Mouse (Mus musculus) CH12.LX (cell line): ENCODE results near the gene Sh3rf3. TPM values are rescaled to one million over a fixed set of nuclear protein-coding genes. Genes with fewer than 3 reads are reported as not detected.

Experiments
- DNase-seq: peaks from one replicate; pipeline ENCODE4 v3.0.0-alpha.2; 2013; ENCODE audit errors: extremely low read depth
- H3K27ac ChIP-seq: 2 replicates; pipeline ENCODE4 v1.5.1; 2012; ENCODE audit warnings: low read depth, mild to moderate bottlenecking, control low read depth, moderate library complexity; ENCODE audit not compliant: insufficient read depth
- H3K27me3 ChIP-seq: replicated peaks from 2 replicates; pipeline ENCODE3; 2012; ENCODE audit warnings: inconsistent platforms
- H3K36me3 ChIP-seq, 2 experiments: replicated peaks in 1 of 2; 2 replicates each; pipeline versions ENCODE3 to v1.6.1; 2012; ENCODE audit warnings: inconsistent platforms in 1 of 2, low read length in 1 of 2, mild to moderate bottlenecking in 1 of 2, mixed read lengths in 1 of 2, moderate library complexity in 1 of 2; ENCODE audit not compliant: control insufficient read depth in 1 of 2, insufficient read depth in 1 of 2
- H3K4me1 ChIP-seq, 2 experiments: 2 replicates each; pipeline ENCODE4 v1.6.1; 2012; ENCODE audit warnings: inconsistent platforms in 1 of 2, moderate library complexity in 1 of 2; ENCODE audit not compliant: insufficient read depth in 2 of 2, control insufficient read depth in 1 of 2
- H3K4me2 ChIP-seq: 2 replicates; pipeline ENCODE4 v1.6.1; 2012; ENCODE audit warnings: low read depth, mild to moderate bottlenecking, control low read depth; ENCODE audit not compliant: poor library complexity, insufficient read depth, severe bottlenecking
- H3K4me3 ChIP-seq, 3 experiments: fragments of 150-350 bp in 1 of 3; sonication (generic) in 1 of 3; replicated peaks in 1 of 3; 2 replicates each; pipeline versions ENCODE3 to v1.5.1; 2011 to 2012; ENCODE audit warnings: low read depth in 2 of 3, low read length in 2 of 3, mild to moderate bottlenecking in 2 of 3, moderate library complexity in 2 of 3, control low read depth in 1 of 3, improper control_type of control experiment in 1 of 3, inconsistent platforms in 1 of 3, mixed read lengths in 1 of 3; ENCODE audit not compliant: poor library complexity in 1 of 3
- H3K79me2 ChIP-seq: replicated peaks from 2 replicates; pipeline ENCODE4 v1.6.1; 2012; ENCODE audit warnings: mild to moderate bottlenecking, moderate library complexity; ENCODE audit not compliant: control insufficient read depth, poor library complexity, insufficient read depth, severe bottlenecking; ENCODE audit errors: extremely low read depth
- H3K9ac ChIP-seq: 2 replicates; pipeline ENCODE4 v1.6.1; 2012; ENCODE audit warnings: low read depth, mild to moderate bottlenecking, control low read depth, moderate library complexity; ENCODE audit not compliant: insufficient read depth
- H3K9me3 ChIP-seq: replicated peaks from 2 replicates; pipeline ENCODE3; 2012; ENCODE audit warnings: low read length, inconsistent platforms, mixed read lengths
- CHD1 ChIP-seq: IDR thresholded peaks from 2 replicates; pipeline ENCODE4 v1.6.1; 2012; ENCODE audit warnings: low read depth, low read length, improper control_type of control experiment, inconsistent platforms
- CTCF ChIP-seq, 2 experiments: IDR thresholded peaks in 1 of 2; conservative IDR thresholded peaks in 1 of 2; 2 replicates each; pipeline ENCODE4 v1.5.1; 2011 to 2012; ENCODE audit warnings: low read depth in 2 of 2, low read length in 2 of 2, improper control_type of control experiment in 1 of 2, inconsistent platforms in 1 of 2, mild to moderate bottlenecking in 1 of 2, moderate library complexity in 1 of 2
- IRF4 ChIP-seq: IDR thresholded peaks from 2 replicates; pipeline ENCODE4 v1.6.1; 2014; ENCODE audit warnings: low read depth, mild to moderate bottlenecking, inconsistent platforms, low read length, improper control_type of control experiment
- JUND ChIP-seq: conservative IDR thresholded peaks from 2 replicates; pipeline ENCODE4 v1.6.1; 2011; ENCODE audit warnings: low read depth, low read length, improper control_type of control experiment
- MAFK ChIP-seq: IDR thresholded peaks from 2 replicates; pipeline ENCODE4 v1.6.1; 2011; ENCODE audit warnings: low read length, improper control_type of control experiment; ENCODE audit not compliant: insufficient replicate concordance
- MAX ChIP-seq: IDR thresholded peaks from 2 replicates; pipeline ENCODE4 v1.6.1; 2011; ENCODE audit warnings: low read length, improper control_type of control experiment
- MAZ ChIP-seq: IDR thresholded peaks from 2 replicates; pipeline ENCODE4 v1.6.1; 2012; ENCODE audit warnings: low read depth, mild to moderate bottlenecking, inconsistent platforms, low read length, improper control_type of control experiment, moderate library complexity
- NRF1 ChIP-seq: IDR thresholded peaks from 2 replicates; pipeline ENCODE4 v1.6.1; 2014; ENCODE audit warnings: low read depth, mild to moderate bottlenecking, inconsistent platforms, low read length, improper control_type of control experiment, moderate library complexity
- PAX5 ChIP-seq: IDR thresholded peaks from 2 replicates; pipeline ENCODE4 v1.6.1; 2012; ENCODE audit warnings: low read length, inconsistent platforms, mixed read lengths
- RAD21 ChIP-seq: IDR thresholded peaks from 2 replicates; pipeline ENCODE4 v1.6.1; 2011; ENCODE audit warnings: low read depth, mild to moderate bottlenecking, low read length, improper control_type of control experiment, moderate library complexity
- SIN3A ChIP-seq: IDR thresholded peaks from 2 replicates; pipeline ENCODE4 v1.6.1; 2012; ENCODE audit warnings: low read length, improper control_type of control experiment, inconsistent platforms
- SMC3 ChIP-seq: IDR thresholded peaks from 2 replicates; pipeline ENCODE4 v1.6.1; 2011; ENCODE audit warnings: low read depth, low read length, improper control_type of control experiment
- TCF12 ChIP-seq: IDR thresholded peaks from 2 replicates; pipeline ENCODE4 v1.6.1; 2014; ENCODE audit warnings: low read depth, mild to moderate bottlenecking, inconsistent platforms, low read length, improper control_type of control experiment
- UBTF ChIP-seq: IDR thresholded peaks from 2 replicates; pipeline ENCODE4 v1.6.1; 2012; ENCODE audit warnings: low read depth, mild to moderate bottlenecking, inconsistent platforms, low read length, improper control_type of control experiment, moderate library complexity
- USF1 ChIP-seq: IDR thresholded peaks from 2 replicates; pipeline ENCODE4 v1.6.1; 2014; ENCODE audit warnings: low read depth, mild to moderate bottlenecking, inconsistent platforms, low read length, improper control_type of control experiment
- USF2 ChIP-seq: conservative IDR thresholded peaks from 2 replicates; pipeline ENCODE4 v1.6.1; 2011; ENCODE audit warnings: low read depth, low read length, improper control_type of control experiment
- ZC3H11A ChIP-seq: IDR thresholded peaks from 2 replicates; pipeline ENCODE4 v1.6.1; 2012; ENCODE audit warnings: low read depth, mild to moderate bottlenecking, inconsistent platforms, low read length, improper control_type of control experiment
- ZNF384 ChIP-seq: IDR thresholded peaks from 2 replicates; pipeline ENCODE4 v1.6.1; 2012; ENCODE audit warnings: low read depth, low read length, improper control_type of control experiment, inconsistent platforms
- dilution Hi-C: fragments of 300-500 bp; cut with MboI; formaldehyde crosslinking; loops from 2 replicates; pipeline ENCODE4 v1.14.3; 2020; ENCODE audit warnings: low sequenced_read_pairs; ENCODE audit not compliant: extremely low pct_unique_long_range_greater_than_20kb, extremely low pct_ligation_motif_present
- in situ Hi-C: fragments of 300-500 bp; cut with MboI; formaldehyde crosslinking; loops from 3 replicates; pipeline ENCODE4 v1.14.3; 2019; ENCODE audit warnings: low sequenced_read_pairs, low pct_ligation_motif_present, low pct_unique_long_range_greater_than_20kb, mixed read lengths
- polyA plus RNA-seq: library from polyadenylated mRNA; unstranded; fragments of >175 nt; gene quantifications from 2 replicates; pipeline ENCODE4 v1.2.1, GENCODE M21; 2012; ENCODE audit warnings: low read depth; ENCODE audit not compliant: insufficient read length
- total RNA-seq, 2 experiments: library from RNA; depleted of rRNA; stranded (reverse); fragments of 300-350 nt in 1 of 2; fragments of >200 nt in 1 of 2; gene quantifications; 2 replicates each; pipeline ENCODE4 v1.2.3; 2012 to 2014

Gene Sh3rf3
- total and polyA plus RNA-seq, 3 experiments = 0.13 to 0.64 TPM; not detected in 1

GRCm38 (mm10) chr10:59166104-59166944 lies 353.2 kb downstream of the Sh3rf3 start:
- H3K27ac ChIP-seq = no peak overlapping the region
- H3K9me3 ChIP-seq = no peaks in the 10 kb centered on the region
- H3K4me2 ChIP-seq = no peak overlapping the region
- in situ Hi-C loops = loop anchor here (5.0 kb wide), 1 partner anchor 121 kb away; no protein-coding TSS in a partner anchor
- no peak overlapping the region for H3K9ac ChIP-seq
- no peaks in the 10 kb centered on the region for H3K79me2 ChIP-seq
- no peak overlapping the region for H3K4me3 ChIP-seq
- dilution Hi-C loops = no loop called here
- peak; percentile 58 for DNase-seq
- TF ChIP-seq USF2 (no peak), JUND (no peak), TCF12 (no peak), ZNF384 (no peak), CTCF (conservative IDR thresholded peaks at IDR 0.05 in 1 of 2, IDR thresholded peaks at IDR 0.05 in 1 of 2; ENCODE audit: low read depth in 2 of 2, low read length in 2 of 2) (peak; percentile 65 to 93; a peak in 3 of 4 replicates), MAZ (no peak; the same call in 1 of the 2 replicates), IRF4 (no peak), MAX (no peak), SMC3 (peak; percentile 98), ZC3H11A (peak; percentile 89), RAD21 (peak; percentile 92), MAFK (no peak), CHD1 (no peak), SIN3A (no peak), USF1 (no peak), PAX5 (no peak), UBTF (no peak), NRF1 (no peak)
- no peaks in the 10 kb centered on the region; a peak in 1 of 4 replicates for H3K4me1 ChIP-seq
- H3K36me3 ChIP-seq = peaks cover 3 to 17% of the 10 kb centered on the region in 2 experiments
- H3K27me3 ChIP-seq = no peaks in the 10 kb centered on the region

- no peak overlapping the region for H3K27ac ChIP-seq
- no peaks in the 10 kb centered on the region for H3K9me3 ChIP-seq
- dilution Hi-C loops (no loop called here), in situ Hi-C loops (no loop called here)
- H3K4me2 ChIP-seq = no peak overlapping the region
- H3K27me3 ChIP-seq = no peaks in the 10 kb centered on the region
- DNase-seq = no peak
- no peak overlapping the region for H3K4me3 ChIP-seq
- H3K4me1 ChIP-seq = no peaks in the 10 kb centered on the region
- peaks cover 3 to 16% of the 10 kb centered on the region in 2 experiments for H3K36me3 ChIP-seq
- no peak overlapping the region for H3K9ac ChIP-seq
- no peak for TF ChIP-seq SMC3
- no peak for TF ChIP-seq USF2
- TF ChIP-seq UBTF = no peak
- H3K79me2 ChIP-seq = no peaks in the 10 kb centered on the region
Observed at GRCm38 (mm10) chr10:59171042-59171441, 357.9 kb downstream of the Sh3rf3 start.
